Mouse (Mus musculus) megakaryocyte, embryonic 14.5 days (primary cell): ENCODE results near the gene Smoc1.

Source experiments
- FLI1 ChIP-seq: IDR thresholded peaks from 2 replicates; pipeline ENCODE4 v1.6.1; 2012; ENCODE audit warnings: low read length, inconsistent platforms, mixed read lengths
- GATA1 ChIP-seq: IDR thresholded peaks from 3 replicates; pipeline ENCODE4 v1.6.1; 2012; ENCODE audit warnings: mixed read lengths, low read length, inconsistent platforms, borderline replicate concordance

- TF ChIP-seq GATA1 (no peak), FLI1 (no peak)
These were observed 48.3 kb downstream of the Smoc1 start for GRCm38 (mm10) chr12:81074941-81075340.
